Mouse (Mus musculus): ENCODE data around the gene Gart. TPM values are rescaled to one million over a fixed set of nuclear protein-coding genes. Genes with fewer than 3 reads are reported as not detected.

Gart gene
- total RNA-seq (2021), result 100 to 1,000 TPM; 117 to 118 TPM
- long read RNA-seq, experiment 1, transcript Gart-201 (22 exons, 3,518 nt), result major isoform, 44 of 98 reads
- long read RNA-seq, experiment 1, transcript Gart-209 (22 exons, 3,276 nt), result minor isoform, 9 of 98 reads
- long read RNA-seq, experiment 1, transcript Gart-202 (11 exons, 1,865 nt), result minor isoform, 22 of 98 reads
- long read RNA-seq, experiment 1, partial matches to known transcripts, result 11 of 98 reads
- long read RNA-seq, experiment 1, other reads (novel, unspliced or antisense), result 10 of 98 reads
- long read RNA-seq, experiment 2, transcript Gart-209 (22 exons, 3,276 nt), result minor isoform, 17 of 139 reads
- long read RNA-seq, experiment 2, transcript Gart-202 (11 exons, 1,865 nt), result minor isoform, 24 of 139 reads
- long read RNA-seq, experiment 2, transcript Gart-201 (22 exons, 3,518 nt), result major isoform, 68 of 139 reads
- long read RNA-seq, experiment 2, partial matches to known transcripts, result 14 of 139 reads
- long read RNA-seq, experiment 2, other reads (novel, unspliced or antisense), result 12 of 139 reads

DNA sequence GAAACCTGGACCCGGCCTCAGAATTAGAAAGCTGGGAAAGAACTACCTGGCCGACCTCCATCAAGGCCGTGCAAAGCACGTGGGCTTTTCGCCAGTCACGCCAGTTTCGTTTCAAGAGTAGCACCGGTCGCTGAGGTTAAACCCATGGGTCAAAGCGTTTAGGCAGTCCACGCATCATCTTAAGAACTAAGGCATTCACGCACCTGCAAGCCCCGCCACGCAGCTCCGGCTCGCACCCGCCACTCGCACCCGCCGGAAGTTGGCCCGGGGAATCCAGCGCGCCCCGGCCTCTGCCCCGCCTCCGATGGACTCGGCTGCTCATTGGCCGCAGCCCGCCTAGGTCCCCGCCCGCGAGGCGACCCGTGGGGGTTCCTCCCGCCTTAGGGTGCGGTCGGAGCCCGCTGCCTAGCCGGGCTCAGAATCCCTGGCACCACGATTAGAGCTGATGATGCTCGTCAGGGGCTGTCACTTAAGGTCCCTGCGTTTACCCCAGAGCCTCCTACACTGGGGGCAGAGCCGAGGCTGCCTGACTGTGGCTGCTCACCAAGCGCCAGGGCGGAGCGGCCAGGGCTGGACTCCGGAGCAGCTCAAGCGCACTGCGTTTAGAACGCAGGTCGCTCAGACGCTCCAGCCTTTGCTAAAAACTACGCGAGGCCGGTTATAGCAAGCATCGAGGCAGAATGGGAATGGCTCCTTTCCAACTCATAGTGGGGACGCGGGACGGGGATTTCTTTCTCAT lies at the start of gene Gart:
Gart (minus strand) TSS at position 272 of the 739 bp plus-strand sequence.
- DNase-seq (ENCODE audit: low spot score in 2 of 2), result peak; percentile 87 to 90

GRCm38 (mm10) chr16:91695108-91695755 lies 48.5 kb upstream of the Gart start:
- no peak for DNase-seq (ENCODE audit: low spot score in 2 of 2)

- DNase-seq (ENCODE audit: low spot score in 2 of 2), result peak; percentile 16 to 58
Measured at GRCm38 (mm10) chr16:91694455-91695084, 47.8 kb upstream of the Gart start.

DNA sequence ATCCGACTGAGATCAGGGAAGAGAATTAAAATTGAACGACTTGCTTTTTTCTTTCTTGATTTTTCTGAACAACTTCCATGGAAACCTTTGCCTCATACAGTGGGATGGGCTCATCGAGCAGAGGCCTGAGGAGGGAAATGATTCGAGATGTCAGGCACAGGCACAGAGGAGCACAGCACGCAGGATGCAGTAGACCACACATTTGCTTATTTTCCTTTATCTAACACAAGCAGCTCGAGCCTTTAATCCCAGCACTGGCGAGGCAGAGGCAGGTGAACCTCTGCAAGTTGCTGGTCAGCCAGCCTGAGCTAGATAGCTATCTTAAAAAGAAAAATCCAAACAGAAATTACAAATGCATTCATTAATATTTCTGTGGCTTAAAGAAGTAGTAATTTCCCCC lies 43.0 kb upstream of the Gart start:
- no peak for DNase-seq (ENCODE audit: low spot score in 2 of 2)

DNA sequence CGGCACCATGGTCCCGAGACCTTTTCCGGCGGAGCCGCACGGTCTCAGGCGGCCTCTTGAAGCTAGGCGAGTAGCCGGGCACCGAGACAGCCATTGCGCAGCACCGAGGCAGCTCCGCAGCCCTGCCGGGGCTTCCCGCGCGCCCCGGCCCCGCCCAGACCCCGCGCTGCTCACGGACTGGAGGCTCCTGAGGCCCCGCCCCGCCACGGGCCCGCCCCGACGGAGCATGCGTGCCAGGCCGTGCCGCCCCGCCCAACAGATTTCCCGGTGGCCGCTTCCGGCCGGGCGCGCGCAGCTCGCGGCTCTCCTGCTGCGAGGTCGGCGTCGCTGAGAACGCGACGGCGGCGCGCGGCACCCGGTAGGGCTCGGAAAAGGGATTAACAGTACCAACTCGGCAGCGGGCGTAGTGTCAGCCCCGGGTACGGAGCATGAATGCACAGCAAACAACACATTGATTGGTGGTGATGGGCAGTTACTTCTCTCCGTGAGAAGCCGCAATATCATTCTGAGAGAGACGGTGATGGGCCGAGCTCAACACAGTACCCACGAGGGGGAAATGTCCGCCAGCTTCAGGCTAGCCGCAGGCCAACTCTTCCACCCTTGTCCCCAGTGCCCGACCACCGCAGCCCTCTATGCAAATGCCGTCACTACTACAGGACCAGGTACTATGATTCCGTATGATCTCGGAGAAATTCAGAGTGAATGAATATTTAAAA lies 42.0 kb upstream of the Gart start, which contains the start of gene Donson:
Donson (minus strand) TSS at position 152 of the 716 bp plus-strand sequence.
- DNase-seq (ENCODE audit: low spot score in 2 of 2), result peak; percentile 89 to 94

DNA sequence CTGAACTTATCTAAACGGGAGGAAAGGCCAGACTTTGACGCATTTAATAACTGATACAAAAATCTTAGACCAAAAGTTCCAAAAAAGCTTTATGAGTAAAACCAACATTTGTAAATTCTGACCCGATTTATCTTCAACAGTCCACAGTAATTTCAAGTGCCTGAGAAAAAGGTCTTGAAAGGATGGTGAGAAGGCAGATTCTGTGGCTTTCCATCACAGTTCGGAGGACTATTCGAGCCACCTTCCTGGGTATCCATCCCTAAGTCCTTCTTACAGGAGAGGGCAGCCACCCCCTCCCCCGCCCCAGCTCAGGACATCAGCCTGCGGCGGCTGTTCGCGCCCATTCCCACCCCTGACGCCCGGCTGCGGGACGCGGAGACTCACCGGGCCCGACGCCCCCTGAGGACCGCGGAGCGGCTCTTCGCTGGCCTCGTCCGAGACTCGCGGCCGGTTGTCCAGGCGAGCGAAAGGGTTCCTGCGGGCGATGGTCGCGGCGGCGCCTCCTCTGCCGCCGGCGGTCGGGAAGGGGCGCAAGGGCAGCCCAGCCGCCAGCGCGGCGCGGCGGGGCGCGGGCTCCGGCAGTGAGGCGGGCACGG lies 41.4 kb upstream of the Gart start:
- no peak for DNase-seq (ENCODE audit: low spot score in 2 of 2)

GRCm38 (mm10) chr16:91686369-91686768 lies 39.6 kb upstream of the Gart start:
- no peak for DNase-seq (ENCODE audit: low spot score in 2 of 2)

DNA sequence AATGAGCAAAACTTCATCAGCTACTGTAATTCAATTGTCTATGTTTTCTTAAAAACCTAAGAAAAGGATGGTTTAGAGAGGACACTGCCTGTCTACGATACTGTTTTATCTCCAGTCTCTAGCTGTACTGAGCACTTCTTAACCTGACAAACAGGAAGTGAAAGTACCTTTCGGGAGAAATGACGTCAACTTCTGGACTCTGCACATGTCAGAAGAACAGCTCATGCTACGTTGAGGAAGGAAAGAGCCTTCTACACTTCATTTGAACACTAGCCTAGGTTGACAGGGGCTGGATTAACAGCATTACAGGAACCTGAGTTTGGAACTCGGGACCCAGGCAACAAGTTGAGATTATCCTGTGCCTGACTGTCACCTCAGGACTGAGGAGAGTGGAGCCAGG lies 38.8 kb upstream of the Gart start:
- no peak for DNase-seq (ENCODE audit: low spot score in 2 of 2)

DNA sequence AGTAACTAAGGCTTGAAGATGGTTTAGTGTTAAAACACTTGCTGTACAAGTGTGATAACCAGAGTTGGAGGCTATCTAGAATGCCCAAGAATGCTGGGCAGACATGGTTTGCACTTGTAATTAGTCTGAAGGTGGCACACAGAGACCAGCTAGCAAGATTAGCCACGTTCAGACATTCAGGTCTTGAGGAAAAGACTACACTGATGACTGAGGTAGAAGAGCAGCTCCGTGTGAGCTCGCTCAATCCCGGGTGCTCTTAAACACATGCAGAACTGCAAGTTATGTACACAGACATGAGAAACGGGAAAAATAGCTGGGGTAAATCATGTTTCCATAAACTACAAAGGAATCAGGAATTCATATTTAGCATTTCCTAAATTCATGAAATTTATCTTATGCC lies 33.9 kb upstream of the Gart start:
- DNase-seq (ENCODE audit: low spot score in 2 of 2), result no peak

- no peak for DNase-seq (ENCODE audit: low spot score in 2 of 2)
Measured at GRCm38 (mm10) chr16:91678147-91678911, 31.6 kb upstream of the Gart start.

GRCm38 (mm10) chr16:91674500-91674899 lies 27.7 kb upstream of the Gart start:
- DNase-seq (ENCODE audit: low spot score in 2 of 2), result no peak

GRCm38 (mm10) chr16:91663795-91664194 lies 17.0 kb upstream of the Gart start:
- no peak for DNase-seq (ENCODE audit: low spot score in 2 of 2)

- DNase-seq (ENCODE audit: low spot score in 2 of 2), result no peak
Measured at GRCm38 (mm10) chr16:91662336-91662735, 15.6 kb upstream of the Gart start.

- DNase-seq (ENCODE audit: low spot score in 2 of 2), result no peak
Measured at GRCm38 (mm10) chr16:91661397-91661796, 14.6 kb upstream of the Gart start.

DNA sequence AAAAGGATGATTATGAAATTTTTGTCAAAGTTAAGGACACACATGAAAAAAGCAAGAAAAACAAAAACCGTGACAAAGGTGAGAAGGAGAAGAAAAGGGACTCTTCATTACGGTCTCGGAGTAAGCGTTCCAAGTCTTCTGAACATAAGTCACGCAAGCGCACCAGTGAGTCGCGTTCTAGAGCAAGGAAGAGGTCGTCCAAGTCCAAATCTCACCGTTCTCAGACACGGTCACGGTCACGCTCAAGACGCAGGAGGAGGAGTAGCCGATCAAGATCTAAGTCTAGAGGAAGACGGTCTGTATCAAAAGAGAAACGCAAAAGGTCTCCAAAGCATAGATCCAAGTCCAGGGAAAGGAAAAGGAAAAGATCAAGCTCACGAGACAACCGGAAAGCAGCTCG lies 13.0 kb upstream of the Gart start:
- DNase-seq (ENCODE audit: low spot score in 2 of 2), result no peak

DNA sequence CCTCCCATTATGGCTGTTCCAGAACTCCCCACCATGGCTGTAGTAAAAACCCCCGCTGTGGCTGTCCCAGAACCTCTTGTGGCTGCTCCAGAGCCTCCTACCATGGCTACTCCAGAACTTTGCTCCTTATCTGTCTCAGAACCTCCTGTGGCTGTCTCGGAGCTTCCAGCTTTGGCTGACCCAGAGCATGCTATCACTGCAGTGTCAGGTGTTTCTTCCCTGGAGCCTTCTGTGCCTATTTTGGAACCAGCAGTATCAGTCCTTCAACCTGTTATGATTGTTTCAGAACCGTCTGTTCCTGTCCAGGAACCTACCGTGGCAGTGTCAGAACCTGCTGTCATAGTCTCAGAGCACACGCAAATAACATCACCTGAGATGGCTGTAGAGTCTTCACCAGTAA lies 11.7 kb upstream of the Gart start:
- DNase-seq (ENCODE audit: low spot score in 2 of 2), result no peak

DNA sequence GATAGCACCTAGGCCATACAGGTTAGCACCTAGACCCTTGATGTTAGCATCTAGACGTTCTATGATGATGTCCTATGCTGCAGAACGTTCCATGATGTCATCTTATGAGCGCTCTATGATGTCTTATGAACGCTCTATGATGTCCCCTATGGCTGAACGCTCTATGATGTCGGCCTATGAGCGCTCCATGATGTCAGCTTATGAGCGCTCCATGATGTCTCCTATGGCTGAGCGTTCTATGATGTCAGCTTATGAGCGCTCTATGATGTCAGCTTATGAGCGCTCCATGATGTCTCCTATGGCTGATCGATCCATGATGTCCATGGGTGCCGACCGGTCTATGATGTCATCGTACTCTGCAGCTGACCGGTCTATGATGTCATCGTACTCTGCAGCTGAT lies 10.5 kb upstream of the Gart start:
- no peak for DNase-seq (ENCODE audit: low spot score in 2 of 2)

- DNase-seq (ENCODE audit: low spot score in 2 of 2), result no peak
Measured at GRCm38 (mm10) chr16:91655285-91655684, 8.5 kb upstream of the Gart start.

DNA sequence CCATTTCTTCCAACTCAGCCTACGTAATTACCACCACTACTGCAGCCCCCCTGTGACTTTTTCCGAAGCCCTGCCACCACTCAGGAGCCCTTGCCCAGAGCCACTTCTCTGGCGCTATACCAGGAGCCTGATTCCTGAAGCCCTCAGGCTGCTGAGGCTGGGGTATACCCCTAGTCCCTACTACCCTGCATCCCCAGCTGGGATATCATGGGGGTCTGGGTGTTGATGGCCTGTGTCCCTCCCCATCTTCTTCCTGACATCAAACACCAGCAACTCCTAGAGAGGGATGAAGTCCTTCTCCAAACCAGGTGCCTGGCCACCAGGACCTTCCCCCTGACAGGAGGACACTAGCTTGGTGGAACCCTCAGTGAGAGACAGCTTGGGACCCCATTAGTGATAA lies 5.4 kb upstream of the Gart start:
- DNase-seq (ENCODE audit: low spot score in 2 of 2), result no peak
